Mouse (Mus musculus) thymus, postnatal 4 days (tissue): ENCODE data around the gene Aftph.

Source experiments
- DNase-seq: peaks from one replicate; pipeline ENCODE4 v3.0.0; 2021

Gene Aftph

GRCm38 (mm10) chr11:20646142-20646541 lies 95.2 kb downstream of the Aftph start:
- DNase-seq = no peak

GRCm38 (mm10) chr11:20645521-20645920 lies 95.9 kb downstream of the Aftph start:
- DNase-seq = no peak

GRCm38 (mm10) chr11:20644872-20645271 lies 96.5 kb downstream of the Aftph start:
- no peak for DNase-seq

- DNase-seq = no peak
These were observed 97.2 kb downstream of the Aftph start for GRCm38 (mm10) chr11:20644166-20644565.

GRCm38 (mm10) chr11:20643161-20643560 lies 98.2 kb downstream of the Aftph start:
- no peak for DNase-seq

GRCm38 (mm10) chr11:20642321-20642720 lies 99.1 kb downstream of the Aftph start:
- DNase-seq = no peak

- peak; percentile 14 for DNase-seq
These were observed 101.4 kb downstream of the Aftph start for GRCm38 (mm10) chr11:20639918-20640447.

- DNase-seq = peak; percentile 95
These were observed 102.5 kb downstream of the Aftph start for GRCm38 (mm10) chr11:20638841-20639240.

GRCm38 (mm10) chr11:20637060-20637459 lies 104.3 kb downstream of the Aftph start:
- DNase-seq = no peak

GRCm38 (mm10) chr11:20636114-20636513 lies 105.3 kb downstream of the Aftph start:
- peak; percentile 18 for DNase-seq

- peak; percentile 35 for DNase-seq
These were observed 105.7 kb downstream of the Aftph start for GRCm38 (mm10) chr11:20635646-20636045.
